Mouse (Mus musculus) CH12F3 (cell line): ENCODE measurements around the gene Ergic1.

ENCODE experiments used
- in situ Hi-C: fragments of 300-500 bp; cut with MboI; formaldehyde crosslinking; loops from 2 replicates; pipeline ENCODE4 v1.14.3; 2020; ENCODE audit warnings: low sequenced_read_pairs

Ergic1 gene

DNA sequence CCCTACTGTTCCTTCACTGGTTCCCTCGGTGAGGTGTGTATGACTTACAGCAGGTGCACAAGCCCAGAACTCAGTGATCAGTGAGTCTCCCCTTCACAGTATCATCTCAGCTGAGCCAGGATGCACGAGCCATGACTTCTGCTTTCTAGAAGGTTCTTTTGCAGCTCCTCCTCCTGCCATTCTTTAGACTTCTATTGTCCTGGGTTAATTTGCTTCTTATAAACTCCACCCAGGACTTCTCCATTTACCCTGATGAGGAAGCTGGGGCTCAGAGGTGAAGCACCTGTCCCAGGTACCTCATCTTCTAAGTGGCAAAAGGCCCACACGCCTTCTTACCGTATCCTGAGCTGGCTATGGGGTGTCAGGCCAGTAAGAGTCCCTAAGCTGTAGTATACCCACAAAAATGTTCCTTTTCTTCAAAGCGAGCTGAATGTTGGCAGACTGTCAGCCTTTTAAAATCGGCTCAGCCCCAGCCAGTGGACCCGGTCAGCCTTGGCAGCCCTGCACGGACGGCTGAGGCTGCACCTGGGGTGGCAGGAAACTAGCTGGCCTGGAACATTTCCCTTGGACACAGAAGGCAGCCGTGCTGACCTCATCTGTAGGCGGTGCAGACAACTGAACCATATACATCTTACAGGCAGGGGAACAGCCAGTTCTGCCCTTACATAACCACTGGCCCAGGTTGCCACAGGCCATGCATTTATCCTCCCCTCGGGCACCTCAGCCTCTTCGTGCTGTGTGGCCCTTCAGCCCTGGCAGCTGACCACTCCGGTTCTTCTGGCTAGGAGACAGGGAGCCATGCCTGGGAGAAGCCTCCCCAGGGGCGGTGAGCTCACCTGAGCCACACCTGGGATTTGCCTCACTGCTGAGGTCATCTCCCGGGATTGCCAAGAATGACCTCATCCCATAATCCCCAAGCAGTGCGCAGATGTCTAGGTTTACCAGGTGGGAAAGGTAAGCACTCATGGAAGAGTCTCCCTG lies 59.8 kb downstream of the Ergic1 start:
- in situ Hi-C loops: no loop called here

DNA sequence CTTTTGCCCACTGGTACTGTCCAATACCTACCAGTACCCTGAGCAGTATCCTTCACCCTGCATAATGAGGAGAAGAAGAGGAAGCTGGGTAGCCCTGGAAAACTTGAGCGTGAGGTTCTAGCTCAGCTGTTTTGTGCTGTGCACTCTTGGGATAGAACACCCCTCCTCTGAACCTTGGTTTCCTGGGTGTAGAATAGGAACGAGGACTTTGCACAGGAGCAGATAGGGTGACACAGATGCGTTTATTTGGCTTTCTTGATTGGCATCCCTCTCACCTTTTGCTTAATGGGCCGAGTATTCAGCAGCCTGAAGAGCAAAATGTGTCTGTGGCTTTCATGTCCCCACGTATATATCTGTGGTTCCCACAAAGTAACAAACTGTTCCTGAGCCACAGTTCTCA lies 60.6 kb downstream of the Ergic1 start:
- in situ Hi-C loops: no loop called here

GRCm38 (mm10) chr17:26623991-26624390 lies 62.7 kb downstream of the Ergic1 start:
- in situ Hi-C loops: no loop called here

DNA sequence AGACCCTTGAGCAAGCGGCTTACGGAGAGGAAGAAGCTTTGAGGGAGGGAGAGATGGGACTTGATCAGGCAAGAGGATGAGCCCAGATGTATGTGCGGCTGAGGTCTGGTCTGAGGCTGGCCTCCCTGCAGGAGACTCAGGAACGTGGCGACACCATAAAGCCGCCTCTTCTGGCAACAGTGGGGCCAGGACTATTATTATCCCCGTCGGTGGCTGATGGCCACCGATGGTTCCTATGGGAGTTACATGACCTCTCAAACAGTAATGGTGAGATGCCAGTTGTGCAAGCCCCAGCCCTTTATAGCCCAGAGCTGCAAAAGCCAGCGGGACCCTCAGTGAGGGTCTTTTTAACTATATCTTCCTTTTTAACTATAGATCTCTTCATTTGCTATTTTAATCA lies 63.7 kb downstream of the Ergic1 start:
- in situ Hi-C loops: loop anchor here (25.0 kb wide), 1 partner anchor 313 kb away; no protein-coding TSS in a partner anchor

DNA sequence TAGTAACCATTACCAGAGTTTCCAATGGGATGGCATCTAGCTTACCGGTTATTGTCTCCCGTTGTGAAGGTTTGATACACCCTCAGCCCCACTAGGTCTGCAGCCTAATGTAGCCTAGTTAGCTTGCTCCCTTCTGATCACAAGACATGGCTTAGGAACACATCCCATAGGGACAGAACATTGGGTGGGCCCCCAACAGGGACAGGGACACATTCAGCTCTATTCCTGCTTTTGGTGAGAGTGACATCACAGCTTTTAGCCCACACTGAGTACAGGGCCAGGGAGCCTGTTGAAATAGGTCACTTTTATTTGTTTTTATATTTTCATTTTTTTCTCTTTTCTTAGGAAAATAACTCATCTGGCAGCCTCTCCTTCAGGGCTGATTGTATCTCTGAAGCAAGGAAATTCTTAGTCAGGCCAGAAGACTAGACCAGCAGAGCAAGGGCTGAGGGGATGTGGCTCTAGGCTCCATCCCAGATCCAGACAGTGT lies 64.3 kb downstream of the Ergic1 start:
- in situ Hi-C loops: loop anchor here (25.0 kb wide), 1 partner anchor 313 kb away; no protein-coding TSS in a partner anchor

GRCm38 (mm10) chr17:26628479-26628878 lies 67.2 kb downstream of the Ergic1 start:
- in situ Hi-C loops: loop anchor here (25.0 kb wide), 1 partner anchor 316 kb away; no protein-coding TSS in a partner anchor

GRCm38 (mm10) chr17:26628936-26629335 lies 67.6 kb downstream of the Ergic1 start:
- in situ Hi-C loops: loop anchor here (25.0 kb wide), 1 partner anchor 317 kb away; no protein-coding TSS in a partner anchor

- in situ Hi-C loops: loop anchor here (25.0 kb wide), 1 partner anchor 320 kb away; no protein-coding TSS in a partner anchor
Observed at GRCm38 (mm10) chr17:26631811-26632327, 70.6 kb downstream of the Ergic1 start.

- in situ Hi-C loops: loop anchor here (25.0 kb wide), 1 partner anchor 321 kb away; no protein-coding TSS in a partner anchor
Observed at GRCm38 (mm10) chr17:26633186-26633585, 71.9 kb downstream of the Ergic1 start.

GRCm38 (mm10) chr17:26633926-26634325 lies 72.6 kb downstream of the Ergic1 start:
- in situ Hi-C loops: loop anchor here (25.0 kb wide), 1 partner anchor 322 kb away; no protein-coding TSS in a partner anchor

DNA sequence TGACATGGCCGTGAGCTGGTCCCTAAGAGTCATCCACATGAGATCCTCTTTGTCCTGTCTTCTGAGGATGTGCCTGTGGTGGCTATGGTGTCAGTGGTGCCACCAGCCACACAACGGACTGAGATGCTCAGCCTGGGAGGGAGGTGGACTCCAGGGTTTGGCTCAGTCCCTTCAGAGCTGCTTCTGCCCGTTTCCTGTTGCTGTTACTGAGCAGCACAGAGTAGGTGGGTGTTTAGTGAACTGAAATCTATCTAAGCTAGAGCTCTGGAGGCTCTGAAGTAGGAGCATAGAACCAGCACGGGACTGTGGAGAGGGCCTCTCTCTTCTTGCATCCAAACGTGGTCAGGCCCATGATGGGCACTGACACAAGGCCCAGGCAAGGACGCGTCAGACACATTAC lies 73.2 kb downstream of the Ergic1 start:
- in situ Hi-C loops: loop anchor here (25.0 kb wide), 1 partner anchor 322 kb away; no protein-coding TSS in a partner anchor

GRCm38 (mm10) chr17:26635951-26636350 lies 74.7 kb downstream of the Ergic1 start:
- in situ Hi-C loops: loop anchor here (5.0 to 25.0 kb wide), 2 partner anchors 159 to 324 kb away; no protein-coding TSS in a partner anchor

GRCm38 (mm10) chr17:26637851-26638250 lies 76.6 kb downstream of the Ergic1 start:
- in situ Hi-C loops: loop anchor here (5.0 to 25.0 kb wide), 2 partner anchors 161 to 326 kb away; no protein-coding TSS in a partner anchor

GRCm38 (mm10) chr17:26638655-26639054 lies 77.4 kb downstream of the Ergic1 start:
- in situ Hi-C loops: loop anchor here (5.0 to 25.0 kb wide), 2 partner anchors 161 to 326 kb away; no protein-coding TSS in a partner anchor

DNA sequence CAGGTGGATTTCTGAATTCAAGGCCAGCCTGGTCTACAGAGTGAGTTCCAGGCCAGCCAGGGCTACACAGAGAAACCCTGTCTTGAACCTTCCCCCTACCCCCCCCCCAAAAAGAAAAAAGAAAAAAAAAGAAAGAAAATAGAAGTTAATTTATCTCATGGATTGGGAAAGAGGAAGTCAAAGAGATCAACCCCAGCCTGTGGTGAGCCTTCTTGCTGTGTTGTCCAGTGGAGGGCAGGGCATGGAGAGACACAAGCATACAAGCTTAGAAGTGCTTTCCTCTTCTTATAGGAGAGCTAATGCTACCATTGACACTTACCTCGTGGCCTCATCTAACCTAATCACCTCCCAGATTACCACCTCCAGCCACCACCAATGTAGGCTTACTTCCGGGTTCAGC lies 78.5 kb downstream of the Ergic1 start:
- in situ Hi-C loops: loop anchor here (5.0 to 25.0 kb wide), 2 partner anchors 162 to 327 kb away; no protein-coding TSS in a partner anchor

DNA sequence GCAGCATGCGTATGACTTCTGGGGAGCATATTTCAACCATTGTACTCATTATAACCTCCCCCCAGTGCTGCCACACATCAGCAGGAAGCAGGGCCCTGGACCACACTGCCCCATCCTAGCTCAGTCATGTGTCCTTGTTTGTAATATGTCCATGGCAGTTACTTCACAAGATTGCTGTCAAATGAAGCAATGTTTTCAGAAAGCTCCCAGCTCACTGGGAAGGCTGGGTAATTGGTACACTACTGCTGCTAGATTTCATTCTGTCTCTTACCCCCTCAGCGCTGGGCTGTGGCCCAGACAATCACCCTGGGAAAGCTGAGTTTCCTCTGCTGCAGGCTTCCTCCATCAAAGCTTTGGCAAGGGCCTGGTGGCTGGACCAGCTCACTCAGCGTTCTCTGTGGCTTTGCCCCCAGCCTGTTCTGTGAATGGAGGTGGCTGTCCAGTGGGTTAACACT lies 79.0 kb downstream of the Ergic1 start:
- in situ Hi-C loops: loop anchor here (25.0 kb wide), 1 partner anchor 328 kb away; no protein-coding TSS in a partner anchor

DNA sequence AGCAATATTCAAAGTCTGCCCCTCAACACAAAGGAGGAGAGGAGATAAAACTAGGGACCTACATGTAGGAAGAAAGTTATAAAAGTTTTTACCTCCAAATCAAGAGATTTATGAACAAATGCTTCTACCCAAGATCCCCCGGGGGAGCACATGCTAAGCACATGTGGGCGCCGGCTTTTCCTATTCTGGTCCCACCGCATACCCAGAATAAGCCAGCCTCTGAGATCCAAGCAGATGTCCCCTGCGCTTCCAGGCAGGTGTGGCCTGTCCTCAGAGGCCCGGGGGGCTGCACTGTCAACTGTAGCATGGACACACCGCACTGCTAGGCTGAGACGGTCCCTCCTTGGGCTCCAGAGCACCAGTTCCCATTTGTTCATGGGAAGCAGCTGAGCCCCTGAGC lies 82.2 kb downstream of the Ergic1 start:
- in situ Hi-C loops: loop anchor here (25.0 kb wide), 1 partner anchor 331 kb away; no protein-coding TSS in a partner anchor

- in situ Hi-C loops: loop anchor here (25.0 kb wide), 1 partner anchor 332 kb away; no protein-coding TSS in a partner anchor
Observed at GRCm38 (mm10) chr17:26643993-26644392, 82.7 kb downstream of the Ergic1 start.

- in situ Hi-C loops: loop anchor here (25.0 kb wide), 1 partner anchor 332 kb away; no protein-coding TSS in a partner anchor
Observed at GRCm38 (mm10) chr17:26644509-26645410, 83.5 kb downstream of the Ergic1 start.
